Mouse (Mus musculus): ENCODE measurements at regions not wholly inside any gene's neighbourhood (a gene's known extent, or its start where the extent isn't known, plus 50 kb on each side); places are given as distances from the start of the nearest gene placed in this dataset.

DNA sequence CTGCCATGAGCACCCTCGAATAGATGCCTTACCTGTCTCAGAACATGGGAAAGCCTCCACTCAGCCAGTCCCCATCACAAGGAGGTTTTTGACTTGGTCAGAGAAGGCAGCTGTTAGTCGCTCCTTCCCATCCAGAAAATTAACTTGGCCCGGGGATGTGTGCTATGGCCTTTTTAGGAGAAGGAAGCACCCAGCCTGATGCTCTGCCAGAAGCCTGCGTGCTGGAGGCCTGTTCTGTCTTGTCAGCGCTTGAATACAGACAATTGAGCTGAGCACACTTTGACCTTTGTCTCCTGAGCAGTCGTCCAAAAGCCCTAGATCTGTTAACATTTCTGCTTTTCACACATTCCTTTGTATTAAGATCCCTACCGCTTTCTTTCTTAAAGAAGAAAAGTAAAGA lies 370.4 kb upstream of the Tbx3 start:
- Histone ChIP-seq H3K36me3 (no peaks in the 10 kb centered on the region), H3K4me1 (replicated peaks) (peaks cover 5% of the 10 kb centered on the region; the same call in 1 of the 2 replicates), H3K9me3 (no peaks in the 10 kb centered on the region), H3K4me2 (no peak overlapping the region), H3K27me3 (no peaks in the 10 kb centered on the region), H3K9ac (no peak overlapping the region), H3K27ac (replicated peaks) (no peak overlapping the region), H3K4me3 (no peak overlapping the region)
- WGBS: 20% methylated on average over 7 of the region's 7 CpGs
- no peak for ATAC-seq (ENCODE audit: low FRiP score, low read depth)

DNA sequence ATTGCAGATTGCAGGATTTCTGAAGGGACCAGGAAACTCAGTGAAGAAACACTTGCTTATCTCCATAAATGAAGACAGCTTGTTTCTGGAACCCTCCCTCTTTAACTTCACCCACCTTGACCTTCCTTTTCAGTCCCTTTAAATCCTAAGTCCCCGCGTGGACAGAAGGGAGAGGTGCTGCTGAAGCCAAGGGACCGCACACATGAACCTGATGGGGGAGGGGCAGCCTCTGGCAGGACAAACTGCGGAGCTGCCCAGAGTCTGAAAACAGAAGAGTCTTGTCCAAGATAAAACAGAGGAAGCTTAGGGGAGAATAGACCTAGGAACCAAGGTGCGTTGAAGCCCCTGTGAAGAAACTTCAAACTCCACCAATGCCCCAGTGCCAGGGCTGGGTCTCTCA lies 368.9 kb upstream of the Tbx3 start:
- no peak for ATAC-seq (ENCODE audit: low FRiP score, low read depth)

DNA sequence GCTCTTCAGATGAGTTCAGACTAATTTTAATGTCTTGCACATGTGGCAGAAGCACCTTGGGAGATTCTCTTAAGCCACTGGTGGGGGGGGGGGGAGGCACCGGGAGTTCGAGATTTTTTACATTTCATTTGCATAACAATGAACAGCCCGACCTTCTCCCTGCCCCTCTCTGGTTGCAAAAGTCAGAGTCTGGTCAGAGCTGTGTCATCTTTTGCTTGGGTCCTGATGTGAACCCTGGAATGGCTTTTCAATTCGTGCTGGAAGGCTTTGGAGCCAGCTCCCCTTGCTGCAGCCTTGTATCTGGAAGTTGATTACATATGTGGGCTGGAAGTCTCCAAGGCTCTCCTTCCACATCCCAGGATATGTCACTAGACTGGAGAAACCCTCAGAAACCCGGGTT lies 365.7 kb upstream of the Tbx3 start:
- H3K4me3 ChIP-seq: no peak overlapping the region
- no peaks in the 10 kb centered on the region for H3K9me3 ChIP-seq
- no peak overlapping the region for H3K27ac ChIP-seq (replicated peaks)
- H3K36me3 ChIP-seq: no peaks in the 10 kb centered on the region
- no peak overlapping the region for H3K9ac ChIP-seq
- H3K4me2 ChIP-seq: no peak overlapping the region
- no peak for ATAC-seq (ENCODE audit: low FRiP score, low read depth)
- H3K27me3 ChIP-seq: no peaks in the 10 kb centered on the region
- WGBS: 13% methylated on average over 5 of the region's 5 CpGs
- H3K4me1 ChIP-seq (replicated peaks): 0 out of 2 replicates have a peak, but pooled peaks cover 2% of the 10 kb centered on the region

More for the DNA sequence above, 368.9 kb upstream of the Tbx3 start:
- no peak overlapping the region for H3K27ac ChIP-seq (replicated peaks)
- peaks cover 5% of the 10 kb centered on the region; the same call in 1 of the 2 replicates for H3K4me1 ChIP-seq (replicated peaks)
- no peaks in the 10 kb centered on the region for H3K27me3 ChIP-seq
- no peak overlapping the region for H3K9ac ChIP-seq
- H3K36me3 ChIP-seq: no peaks in the 10 kb centered on the region
- WGBS: 32% methylated on average over 5 of the region's 5 CpGs
- no peak overlapping the region for H3K4me3 ChIP-seq
- no peaks in the 10 kb centered on the region for H3K9me3 ChIP-seq
- H3K4me2 ChIP-seq: no peak overlapping the region

DNA sequence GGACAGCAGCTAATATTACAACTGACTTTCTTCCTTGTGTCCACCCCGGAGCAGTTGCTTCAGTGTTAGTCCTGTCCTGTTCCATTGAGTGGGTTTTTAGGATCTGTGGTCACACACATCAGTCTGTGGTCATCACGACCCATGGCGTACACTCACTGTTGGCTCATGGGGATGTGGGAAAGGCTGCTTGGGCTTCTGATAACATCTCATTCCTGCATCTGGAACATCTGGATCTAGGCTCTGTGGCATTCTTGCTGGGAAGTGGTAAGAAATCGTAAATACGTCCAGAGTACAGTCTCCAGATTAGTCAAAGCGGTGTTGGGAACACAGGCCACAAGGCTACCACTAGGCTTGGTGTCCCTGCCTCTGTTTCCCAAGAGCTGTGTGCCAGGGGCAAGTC lies 362.7 kb upstream of the Tbx3 start:
- WGBS: 98% methylated on average over 6 of the region's 6 CpGs
- no peaks in the 10 kb centered on the region for H3K9me3 ChIP-seq
- no peak for ATAC-seq (ENCODE audit: low FRiP score, low read depth)
- no peak overlapping the region for H3K4me2 ChIP-seq
- no peaks in the 10 kb centered on the region for H3K27me3 ChIP-seq
- no peaks in the 10 kb centered on the region for H3K36me3 ChIP-seq
- no peak overlapping the region for H3K27ac ChIP-seq (replicated peaks)
- H3K4me3 ChIP-seq: no peak overlapping the region
- no peak overlapping the region for H3K9ac ChIP-seq
- H3K4me1 ChIP-seq (replicated peaks): no peaks in the 10 kb centered on the region

DNA sequence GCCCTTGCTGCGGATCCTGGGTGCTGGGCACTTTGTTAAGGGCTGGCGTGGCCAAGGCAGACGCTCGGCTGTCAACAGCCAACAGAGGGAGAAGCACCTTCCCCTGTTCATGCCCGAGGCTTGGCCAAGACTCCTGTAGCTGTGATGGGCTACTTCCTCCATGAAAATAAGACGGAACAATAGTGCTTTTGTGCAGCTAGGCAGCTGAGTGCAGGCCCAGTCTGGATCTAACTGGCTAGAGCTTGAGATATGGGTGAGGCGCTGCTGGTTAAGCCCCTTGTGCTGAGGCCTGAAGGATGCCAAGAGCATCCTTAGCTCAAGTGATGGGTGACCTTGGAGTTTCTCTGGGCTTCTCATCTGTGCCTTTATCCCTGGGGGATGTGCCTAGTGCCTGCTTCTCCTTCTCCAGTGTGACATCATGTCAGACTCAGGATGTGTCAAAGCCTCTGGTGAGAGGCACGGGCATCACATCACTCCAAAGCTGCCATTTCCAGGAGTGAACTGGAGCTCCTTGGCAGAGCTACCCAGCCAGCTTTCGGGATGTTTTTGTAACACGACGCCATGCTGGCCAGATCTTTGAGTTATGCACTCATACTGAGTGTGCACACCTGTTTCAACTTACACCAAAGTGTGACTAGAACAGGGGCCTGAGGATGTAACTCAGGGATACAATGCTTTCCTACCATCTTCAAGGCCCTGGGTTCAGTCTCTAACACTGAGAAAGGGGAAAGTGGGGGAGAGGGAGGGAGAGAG lies 360.1 kb upstream of the Tbx3 start:
- Histone ChIP-seq H3K9me3 (no peaks in the 10 kb centered on the region), H3K27me3 (no peaks in the 10 kb centered on the region), H3K4me2 (no peak overlapping the region), H3K4me1 (replicated peaks) (no peaks in the 10 kb centered on the region), H3K27ac (replicated peaks) (no peak overlapping the region), H3K9ac (no peak overlapping the region), H3K4me3 (no peak overlapping the region), H3K36me3 (no peaks in the 10 kb centered on the region)
- WGBS: 76% methylated on average over 11 of the region's 11 CpGs
- no peak for ATAC-seq (ENCODE audit: low FRiP score, low read depth)

DNA sequence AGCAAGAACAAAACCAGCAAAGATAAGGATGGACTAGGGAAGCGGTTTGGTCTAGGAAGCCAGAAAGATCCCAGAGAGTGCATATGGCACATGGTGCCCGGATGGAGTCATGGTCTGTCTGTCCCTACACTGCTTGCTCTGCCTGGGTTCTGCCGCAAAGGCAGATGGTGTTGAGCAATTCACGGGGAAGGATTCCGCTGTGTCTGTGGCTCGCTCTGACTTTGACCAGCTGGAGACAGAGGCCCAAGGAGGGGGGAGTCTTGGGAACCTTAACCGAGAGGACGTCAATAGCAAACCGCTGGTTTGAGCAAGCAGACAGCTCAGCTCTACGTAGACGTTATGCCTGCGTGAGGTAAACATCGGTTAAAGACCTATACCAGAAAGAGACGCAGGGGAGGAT lies 357.7 kb upstream of the Tbx3 start:
- H3K36me3 ChIP-seq: no peaks in the 10 kb centered on the region
- H3K4me2 ChIP-seq: no peak overlapping the region
- no peaks in the 10 kb centered on the region for H3K27me3 ChIP-seq
- H3K9me3 ChIP-seq: no peaks in the 10 kb centered on the region
- no peaks in the 10 kb centered on the region for H3K4me1 ChIP-seq (replicated peaks)
- H3K27ac ChIP-seq (replicated peaks): no peak overlapping the region
- no peak for ATAC-seq (ENCODE audit: low FRiP score, low read depth)
- H3K9ac ChIP-seq: no peak overlapping the region
- no peak overlapping the region for H3K4me3 ChIP-seq
- WGBS: 87% methylated on average over 14 of the region's 14 CpGs

DNA sequence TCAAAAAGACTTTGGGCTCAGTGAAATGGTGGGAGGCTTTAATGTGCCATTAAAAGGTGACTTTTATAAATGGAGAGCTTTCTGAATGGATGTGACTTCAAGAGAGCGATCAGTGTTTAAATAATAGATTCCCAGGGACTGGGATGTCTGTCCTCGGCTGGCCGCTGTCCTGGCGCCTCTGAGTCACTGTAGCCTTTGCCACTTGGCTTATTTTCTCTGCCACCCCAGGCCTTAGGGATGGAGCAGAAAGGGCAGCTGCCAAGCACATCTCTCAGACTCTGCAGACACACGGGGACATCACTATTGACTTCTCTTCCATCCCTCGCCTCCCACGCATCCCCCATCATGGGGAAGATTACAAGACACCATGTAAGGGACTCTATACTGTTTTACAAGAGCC lies 355.3 kb upstream of the Tbx3 start:
- H3K9me3 ChIP-seq: no peaks in the 10 kb centered on the region
- H3K4me2 ChIP-seq: no peak overlapping the region
- 88% methylated on average over 7 of the region's 7 CpGs for WGBS
- H3K36me3 ChIP-seq: no peaks in the 10 kb centered on the region
- no peak overlapping the region for H3K4me3 ChIP-seq
- no peak overlapping the region for H3K9ac ChIP-seq
- ATAC-seq (ENCODE audit: low FRiP score, low read depth): no peak
- H3K27me3 ChIP-seq: no peaks in the 10 kb centered on the region
- no peak overlapping the region for H3K27ac ChIP-seq (replicated peaks)
- H3K4me1 ChIP-seq (replicated peaks): no peaks in the 10 kb centered on the region

DNA sequence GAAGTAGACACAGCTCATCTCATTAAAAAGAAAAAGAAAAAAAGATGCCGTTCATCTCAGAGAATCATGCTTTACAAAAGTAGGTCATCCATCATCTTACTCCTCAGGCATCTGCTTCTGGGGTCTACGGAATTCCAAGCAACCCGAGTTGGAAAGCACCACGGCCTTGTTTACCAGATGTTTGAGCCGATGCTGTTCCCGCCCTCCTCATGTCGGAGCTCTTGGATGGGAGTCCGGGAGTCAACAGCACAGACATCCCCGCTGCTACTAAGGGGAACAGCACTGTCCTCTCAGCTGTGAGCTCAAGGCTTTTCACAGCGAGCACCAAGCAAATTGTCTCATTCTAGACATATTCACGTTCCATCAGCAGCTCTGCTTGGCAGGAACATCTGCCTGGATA lies 352.9 kb upstream of the Tbx3 start:
- Histone ChIP-seq H3K27ac (replicated peaks) (no peak overlapping the region), H3K4me1 (replicated peaks) (no peaks in the 10 kb centered on the region), H3K4me2 (no peak overlapping the region), H3K9ac (no peak overlapping the region), H3K9me3 (no peaks in the 10 kb centered on the region), H3K27me3 (no peaks in the 10 kb centered on the region), H3K36me3 (no peaks in the 10 kb centered on the region), H3K4me3 (no peak overlapping the region)
- ATAC-seq (ENCODE audit: low FRiP score, low read depth): no peak
- WGBS: 76% methylated on average over 11 of the region's 11 CpGs

DNA sequence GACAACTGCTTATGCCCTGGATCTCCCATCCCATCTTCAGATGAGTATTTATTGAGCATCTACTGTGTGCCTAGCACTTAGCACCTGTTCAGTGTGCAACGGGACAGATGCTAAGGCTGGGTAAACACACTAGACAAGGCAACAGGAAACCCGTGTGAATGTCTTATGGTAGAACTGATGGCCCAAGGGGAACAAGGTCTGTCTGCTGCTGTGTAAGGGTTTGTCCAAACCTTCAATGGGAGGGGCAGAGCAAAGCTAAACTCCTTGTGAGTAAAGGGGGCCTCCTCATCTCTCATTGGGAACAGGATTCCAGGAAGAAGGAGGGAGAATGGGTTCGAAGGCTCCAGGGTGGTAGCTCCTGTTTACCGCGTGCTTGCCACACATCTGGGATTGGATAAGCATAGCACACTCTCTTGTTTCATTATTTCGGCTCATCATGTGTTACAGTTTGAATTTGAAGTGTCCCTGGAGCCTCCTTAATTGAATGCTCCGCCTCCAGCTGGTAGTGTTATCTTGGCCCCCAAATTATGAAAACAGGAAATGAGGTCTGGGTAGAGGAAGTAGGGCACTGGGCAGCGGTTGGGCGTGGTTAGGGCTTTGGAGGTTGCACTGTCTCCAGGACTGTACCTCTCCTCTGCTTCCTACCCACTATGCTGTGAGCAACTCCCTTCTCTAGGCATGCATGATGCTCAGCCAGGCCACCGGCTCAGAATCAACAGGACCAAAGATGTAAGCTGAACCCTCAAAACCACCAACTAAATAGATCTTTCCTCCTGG lies 348.9 kb upstream of the Tbx3 start:
- Histone ChIP-seq H3K27ac (replicated peaks) (no peak overlapping the region), H3K4me2 (no peak overlapping the region), H3K9ac (no peak overlapping the region), H3K4me3 (no peak overlapping the region), H3K27me3 (no peaks in the 10 kb centered on the region), H3K4me1 (replicated peaks) (no peaks in the 10 kb centered on the region), H3K9me3 (no peaks in the 10 kb centered on the region), H3K36me3 (no peaks in the 10 kb centered on the region)
- ATAC-seq (ENCODE audit: low FRiP score, low read depth): no peak
- 77% methylated on average over 10 of the region's 10 CpGs for WGBS

DNA sequence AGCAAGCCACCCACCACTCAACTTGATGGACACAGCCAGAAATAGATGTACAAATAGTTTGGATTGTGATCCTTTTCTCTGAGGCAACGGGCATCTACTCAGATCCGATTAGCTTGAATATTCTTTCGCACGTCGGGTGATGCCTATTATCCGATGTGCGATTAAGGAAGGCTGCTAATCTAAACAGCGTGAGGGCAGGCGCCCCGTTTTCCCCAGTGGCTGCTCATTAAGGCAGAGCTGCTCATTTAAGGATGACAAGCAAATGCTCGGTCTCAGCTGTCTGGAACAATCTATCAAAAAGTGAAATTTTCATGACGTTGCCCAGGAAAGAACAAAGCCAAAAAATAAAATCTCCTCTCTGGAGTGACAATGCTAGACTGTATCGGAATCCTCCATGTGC lies 348.1 kb upstream of the Tbx3 start:
- H3K4me2 ChIP-seq: no peak overlapping the region
- no peak overlapping the region for H3K27ac ChIP-seq (replicated peaks)
- no peak for ATAC-seq (ENCODE audit: low FRiP score, low read depth)
- H3K4me3 ChIP-seq: no peak overlapping the region
- H3K27me3 ChIP-seq: no peaks in the 10 kb centered on the region
- H3K9ac ChIP-seq: no peak overlapping the region
- H3K36me3 ChIP-seq: no peaks in the 10 kb centered on the region
- H3K9me3 ChIP-seq: no peaks in the 10 kb centered on the region
- H3K4me1 ChIP-seq (replicated peaks): no peaks in the 10 kb centered on the region
- 30% methylated on average over 13 of the region's 13 CpGs for WGBS

DNA sequence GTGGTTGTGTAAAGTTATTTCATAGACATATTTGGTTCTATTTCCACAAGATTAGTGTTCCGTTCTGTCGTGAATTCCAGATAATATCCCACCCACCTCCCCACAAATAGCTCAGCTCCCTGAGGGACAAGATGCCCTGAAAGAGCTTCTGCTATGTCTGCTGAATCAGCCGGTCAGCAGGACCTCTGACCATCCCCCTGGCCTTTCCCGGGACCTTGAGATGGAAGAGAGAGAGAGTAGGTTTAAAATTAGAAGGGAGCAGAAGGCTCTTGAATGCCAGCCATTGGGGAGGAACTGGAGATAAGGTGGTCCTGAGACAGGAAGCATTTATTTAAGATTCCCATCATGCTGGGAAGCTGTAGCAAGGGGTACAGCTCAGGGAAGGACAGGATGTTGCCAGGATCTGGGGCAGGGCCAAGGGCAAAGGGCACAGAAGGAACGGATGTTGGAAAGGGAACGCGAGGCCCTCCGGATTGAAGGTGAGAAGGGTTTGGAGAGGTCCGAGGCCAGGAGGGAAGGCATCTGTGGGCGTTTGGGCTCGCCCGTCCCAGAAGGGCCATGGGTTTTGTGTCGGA lies 344.7 kb upstream of the Tbx3 start:
- H3K36me3 ChIP-seq: no peaks in the 10 kb centered on the region
- no peaks in the 10 kb centered on the region for H3K27me3 ChIP-seq
- no peak overlapping the region for H3K27ac ChIP-seq (replicated peaks)
- no peak overlapping the region for H3K4me2 ChIP-seq
- no peak overlapping the region for H3K9ac ChIP-seq
- no peaks in the 10 kb centered on the region for H3K9me3 ChIP-seq
- H3K4me3 ChIP-seq: no peak overlapping the region
- H3K4me1 ChIP-seq (replicated peaks): no peaks in the 10 kb centered on the region
- WGBS: 87% methylated on average over 13 of the region's 13 CpGs
- ATAC-seq (ENCODE audit: low FRiP score, low read depth): no peak

DNA sequence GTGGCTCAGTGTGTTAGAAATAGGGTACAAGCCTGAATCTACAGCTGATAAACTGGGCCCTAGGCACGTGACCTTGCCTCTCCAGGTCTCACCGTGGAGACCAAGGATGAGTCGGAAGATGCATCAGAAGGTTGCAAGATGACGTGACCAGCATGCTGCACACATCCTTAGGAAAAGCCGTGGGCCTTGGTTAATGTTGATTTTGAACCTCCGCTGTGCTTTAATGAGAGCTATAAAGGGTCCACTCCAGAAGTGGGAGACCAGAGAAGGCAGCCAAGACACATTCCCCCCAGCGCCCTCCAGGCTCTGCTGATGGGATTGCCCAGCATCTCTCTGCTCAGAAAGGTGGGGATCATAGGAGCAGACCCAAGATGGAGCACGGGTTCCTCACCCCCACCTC lies 343.6 kb upstream of the Tbx3 start:
- no peak overlapping the region for H3K4me2 ChIP-seq
- no peaks in the 10 kb centered on the region for H3K4me1 ChIP-seq (replicated peaks)
- no peaks in the 10 kb centered on the region for H3K27me3 ChIP-seq
- WGBS: 92% methylated on average over 8 of the region's 8 CpGs
- no peaks in the 10 kb centered on the region for H3K36me3 ChIP-seq
- no peak for ATAC-seq (ENCODE audit: low FRiP score, low read depth)
- H3K4me3 ChIP-seq: no peak overlapping the region
- H3K9ac ChIP-seq: no peak overlapping the region
- H3K27ac ChIP-seq (replicated peaks): no peak overlapping the region
- H3K9me3 ChIP-seq: no peaks in the 10 kb centered on the region
